Mouse (Mus musculus) bone marrow, adult 2 months (tissue): Measurements from ENCODE around the gene Nosip.

Source experiments
- CTCF ChIP-seq: fragments of 200-500 bp; IDR thresholded peaks from 2 replicates; pipeline ENCODE4 v1.5.1; 2011; ENCODE audit warnings: low read length, control low read depth; ENCODE audit not compliant: control insufficient read depth, insufficient read depth
- POLR2A ChIP-seq: fragments of 200-500 bp; IDR thresholded peaks from 2 replicates; pipeline ENCODE4 v1.6.1; 2011; ENCODE audit warnings: low read depth, mild to moderate bottlenecking, control low read depth, low read length, borderline replicate concordance; ENCODE audit not compliant: control insufficient read depth

GRCm38 (mm10) chr7:45056329-45056971 lies 5.8 kb upstream of the Nosip start:
- TF ChIP-seq CTCF, result no peak
- TF ChIP-seq POLR2A, result no peak
